Mouse (Mus musculus): Measurements from ENCODE around the gene Set.

DNA sequence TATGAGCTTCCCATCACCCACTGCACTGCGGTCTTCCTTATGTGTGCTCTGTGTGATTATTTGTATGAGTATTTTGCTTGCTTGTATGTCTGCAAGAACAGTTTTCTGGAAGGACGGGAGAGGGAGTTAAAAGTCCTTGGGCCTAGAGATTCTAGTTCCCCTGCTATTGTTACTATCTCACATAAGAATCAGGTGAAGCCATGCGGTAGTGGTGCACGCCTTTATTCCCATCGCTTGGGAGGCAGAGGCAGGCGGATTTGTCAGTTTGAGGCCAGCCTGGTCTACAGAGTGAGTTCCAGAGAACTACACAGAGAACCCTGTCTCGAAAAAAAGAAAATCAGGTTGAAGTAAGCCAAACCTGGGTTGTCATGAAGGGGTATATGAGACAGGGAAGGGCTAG is 15.7 kb downstream of the Set start:
- TF ChIP-seq CTCF (conservative IDR thresholded peaks at IDR 0.05; ENCODE audit: insufficient read depth, insufficient read length, low read depth, low read length), result no peak
- no peak for TF ChIP-seq POLR2A (IDR thresholded peaks at IDR 0.05; ENCODE audit: low read depth, low read length)

Data from kidney, adult 2 months (tissue).